In genomic region chr7:45161612-45162473, GRCm38 (mm10) we compare ENCODE assay signal across 8 mouse cellular contexts. TPM values are rescaled to one million over a fixed set of nuclear protein-coding genes. Genes with fewer than 3 reads are reported as not detected.
DNase-seq lines count a peak whose midpoint lies in the region; ATAC-seq and TF ChIP-seq lines count a peak whose summit lies in the region.

No protein-coding gene starts in this region.

- peak; percentile 87 for ATAC-seq in embryonic facial prominence, embryonic 13.5 days (ENCODE audit: insufficient number of reproducible peaks, insufficient read depth, low FRiP score, low TSS enrichment, low read depth)
- peak; percentile 84 for ATAC-seq in limb, embryonic 11.5 days (ENCODE audit: insufficient number of reproducible peaks, low FRiP score, low TSS enrichment, low read depth)
- ATAC-seq in midbrain, embryonic 14.5 days (ENCODE audit: low FRiP score, low TSS enrichment): peak; percentile 85

- peaks cover 46% of the 10 kb centered on the region for H3K27me3 ChIP-seq in embryonic facial prominence, embryonic 13.5 days
- peaks cover 3% of the 10 kb centered on the region; the same call in 1 of the 2 replicates for H3K27me3 ChIP-seq in heart, adult 2 months (ENCODE audit: control insufficient read depth, insufficient read depth, low read length)
- no peaks in the 10 kb centered on the region for H3K27me3 ChIP-seq in kidney, adult 2 months (replicated peaks; ENCODE audit: control insufficient read depth, insufficient read depth, low read length)
- peaks cover 43% of the 10 kb centered on the region for H3K27me3 ChIP-seq in limb, embryonic 11.5 days (ENCODE audit: control insufficient read depth, insufficient read depth, low read length)
- peaks cover 40% of the 10 kb centered on the region for H3K27me3 ChIP-seq in midbrain, embryonic 14.5 days (ENCODE audit: control insufficient read depth, insufficient read depth, low read length)

- H3K9ac ChIP-seq in embryonic facial prominence, embryonic 13.5 days: peak overlapping the region; percentile 62
- H3K9ac ChIP-seq in heart, adult 2 months (ENCODE audit: low read depth, low read length): 0 out of 2 replicates have a peak overlapping the region, but pooled peaks have one; percentile 22
- H3K9ac ChIP-seq in limb, embryonic 11.5 days (ENCODE audit: low read length): no peak overlapping the region
- H3K9ac ChIP-seq in midbrain, embryonic 14.5 days (replicated peaks; ENCODE audit: low read length): no peak overlapping the region

- 4% methylated on average over 35 of the region's 35 CpGs for WGBS in embryonic facial prominence, embryonic 13.5 days
- 4% methylated on average over 35 of the region's 35 CpGs for WGBS in heart, adult 2 months
- 3% methylated on average over 35 of the region's 35 CpGs for WGBS in kidney, adult 2 months
- 6% methylated on average over 34 of the region's 35 CpGs for WGBS in limb, embryonic 11.5 days
- WGBS in midbrain, embryonic 14.5 days: 5% methylated on average over 35 of the region's 35 CpGs

- peaks cover 12% of the 10 kb centered on the region for H3K4me1 ChIP-seq in embryonic facial prominence, embryonic 13.5 days
- peaks cover 2% of the 10 kb centered on the region for H3K4me1 ChIP-seq in heart, adult 2 months (ENCODE audit: control insufficient read depth, insufficient read depth, low read length)
- H3K4me1 ChIP-seq in kidney, adult 2 months (ENCODE audit: control insufficient read depth, insufficient read depth, low read length): no peaks in the 10 kb centered on the region; the same call in 1 of the 2 replicates
- H3K4me1 ChIP-seq in limb, embryonic 11.5 days (ENCODE audit: control insufficient read depth, insufficient read depth, low read length): 0 out of 2 replicates have a peak, but pooled peaks cover 3% of the 10 kb centered on the region
- H3K4me1 ChIP-seq in midbrain, embryonic 14.5 days (ENCODE audit: control insufficient read depth, insufficient read depth, low read length): peaks cover 12% of the 10 kb centered on the region

- no peak; the same call in 1 of the 2 replicates for TF ChIP-seq POLR2A in heart, adult 2 months (IDR thresholded peaks at IDR 0.05; ENCODE audit: insufficient read depth, low read depth, low read length)
- TF ChIP-seq POLR2A in kidney, adult 2 months (IDR thresholded peaks at IDR 0.05; ENCODE audit: low read depth, low read length): no peak

- intact Hi-C loops in heart, adult 2 months (cut with DNase I): loop anchor here (1.0 to 5.0 kb wide), 2 partner anchors 36 to 135 kb away; no protein-coding TSS in a partner anchor

- H3K36me3 ChIP-seq in embryonic facial prominence, embryonic 13.5 days: peaks cover 42% of the 10 kb centered on the region
- H3K36me3 ChIP-seq in heart, adult 2 months (ENCODE audit: control insufficient read depth, insufficient read depth, low read length): no peaks in the 10 kb centered on the region
- no peaks in the 10 kb centered on the region for H3K36me3 ChIP-seq in kidney, adult 2 months (ENCODE audit: control insufficient read depth, insufficient read depth, low read length)
- peaks cover 5% of the 10 kb centered on the region; the same call in 1 of the 2 replicates for H3K36me3 ChIP-seq in limb, embryonic 11.5 days (ENCODE audit: control insufficient read depth, insufficient read depth, low read length)
- H3K36me3 ChIP-seq in midbrain, embryonic 14.5 days (ENCODE audit: control insufficient read depth, insufficient read depth, low read length): peaks cover 33% of the 10 kb centered on the region; the same call in 1 of the 2 replicates

- peak; percentile 81 for TF ChIP-seq CTCF in heart, adult 2 months (IDR thresholded peaks at IDR 0.05)
- TF ChIP-seq CTCF in kidney, adult 2 months (conservative IDR thresholded peaks at IDR 0.05; ENCODE audit: insufficient read depth, insufficient read length, low read depth, low read length): peak; percentile 79

- peaks cover 2% of the 10 kb centered on the region; the same call in 1 of the 2 replicates for H3K9me3 ChIP-seq in embryonic facial prominence, embryonic 13.5 days
- H3K9me3 ChIP-seq in limb, embryonic 11.5 days (ENCODE audit: control insufficient read depth, low read length): no peaks in the 10 kb centered on the region; the same call in 1 of the 2 replicates
- no peaks in the 10 kb centered on the region for H3K9me3 ChIP-seq in midbrain, embryonic 14.5 days (ENCODE audit: control insufficient read depth, low read length)

- no peaks in the 10 kb centered on the region for H3K79me2 ChIP-seq in heart, adult 2 months (replicated peaks; ENCODE audit: control insufficient read depth, insufficient read depth, low read length)

- 0 out of 2 replicates have a peak, but pooled peaks have one; percentile 43 for TF ChIP-seq EP300 in heart, adult 2 months (IDR thresholded peaks at IDR 0.05; ENCODE audit: insufficient read depth, low read depth, low read length)

- peak overlapping the region; percentile 47 for H3K4me3 ChIP-seq in embryonic facial prominence, embryonic 13.5 days
- peak overlapping the region; percentile 42 for H3K4me3 ChIP-seq in heart, adult 2 months
- peak overlapping the region; percentile 38 for H3K4me3 ChIP-seq in kidney, adult 2 months (ENCODE audit: insufficient read depth, low read depth, low read length)
- H3K4me3 ChIP-seq in limb, embryonic 11.5 days (ENCODE audit: low read depth, low read length): peak overlapping the region; percentile 25
- peak overlapping the region; percentile 34 for H3K4me3 ChIP-seq in midbrain, embryonic 14.5 days (replicated peaks; ENCODE audit: low read depth, low read length)

- H3K4me2 ChIP-seq in embryonic facial prominence, embryonic 13.5 days: peak overlapping the region; percentile 78
- peak overlapping the region; percentile 62 for H3K4me2 ChIP-seq in limb, embryonic 11.5 days (ENCODE audit: low read depth, severe bottlenecking)
- H3K4me2 ChIP-seq in midbrain, embryonic 14.5 days (ENCODE audit: low read length): peak overlapping the region; percentile 66

- H3K27ac ChIP-seq in embryonic facial prominence, embryonic 13.5 days: no peak overlapping the region; the same call in 1 of the 2 replicates
- H3K27ac ChIP-seq in heart, adult 2 months: no peak overlapping the region
- H3K27ac ChIP-seq in kidney, adult 2 months (ENCODE audit: insufficient read depth, low read depth, low read length): no peak overlapping the region
- no peak overlapping the region for H3K27ac ChIP-seq in limb, embryonic 11.5 days (replicated peaks; ENCODE audit: low read depth, low read length)
- no peak overlapping the region for H3K27ac ChIP-seq in midbrain, embryonic 14.5 days (replicated peaks; ENCODE audit: low read depth, low read length)

- DNase-seq in 416B (ENCODE audit: low read depth): peak; percentile 95
- DNase-seq in adrenal gland, postnatal 4 days (ENCODE audit: low spot score in 2 of 2): peak; percentile 68 to 72
- DNase-seq in heart, adult 2 months: peak; percentile 90 to 93
- peak; percentile 91 for DNase-seq in kidney, adult 2 months
- DNase-seq in limb, embryonic 11.5 days (ENCODE audit: low spot score): peak; percentile 93
- peak; percentile 95 for DNase-seq in midbrain, embryonic 14.5 days
- peak; percentile 79 to 91 for DNase-seq in spleen, adult 18-20 months

RNA-seq across cellular contexts. Expression of gene Slc17a7, which starts 1.9 kb away (rescaled TPM):
- total RNA-seq in adrenal gland, postnatal 4 days (2021): 1 to 10 TPM in 1 of 2 experiments, under 1 TPM in 1; 0.31 to 1.9 TPM
- polyA plus RNA-seq in embryonic facial prominence, embryonic 13.5 days (2015; fragmentation: Nextera tagmentation; extraction: Ambion mirVana): 0.18 and 0.22 TPM in 2 replicates
- 10 to 100 TPM; 18.3 to 24.3 TPM for total RNA-seq in heart, adult 2 months (2021)
- polyA plus RNA-seq in heart, adult 2 months (2012; rRNA removed): 29.1 and 36.8 TPM in 2 replicates
- polyA plus RNA-seq in kidney, adult 2 months (2012; rRNA removed): not detected in 2 replicates
- polyA plus RNA-seq in limb, embryonic 11.5 days (2014; fragmentation: Nextera tagmentation; extraction: Ambion mirVana): 0.11 TPM in 1 of 2 replicates, not detected in the other
- polyA plus RNA-seq in midbrain, embryonic 14.5 days (2014; fragmentation: Nextera tagmentation; extraction: Ambion mirVana): 0.39 and 0.62 TPM in 2 replicates

RNA-seq across cellular contexts. Expression of gene Aldh16a1, which starts 7.5 kb away (rescaled TPM):
- total RNA-seq in adrenal gland, postnatal 4 days (2021): 10 to 100 TPM; 76.4 to 90.1 TPM
- polyA plus RNA-seq in embryonic facial prominence, embryonic 13.5 days (2015; fragmentation: Nextera tagmentation; extraction: Ambion mirVana): 43.6 and 52.0 TPM in 2 replicates
- 10 to 100 TPM; 19.7 to 25.1 TPM for total RNA-seq in heart, adult 2 months (2021)
- polyA plus RNA-seq in heart, adult 2 months (2012; rRNA removed): 23.5 and 23.9 TPM in 2 replicates
- 106 and 119 TPM in 2 replicates for polyA plus RNA-seq in kidney, adult 2 months (2012; rRNA removed)
- 37.2 and 38.7 TPM in 2 replicates for polyA plus RNA-seq in limb, embryonic 11.5 days (2014; fragmentation: Nextera tagmentation; extraction: Ambion mirVana)
- polyA plus RNA-seq in midbrain, embryonic 14.5 days (2014; fragmentation: Nextera tagmentation; extraction: Ambion mirVana): 21.2 and 24.1 TPM in 2 replicates

RNA-seq across cellular contexts. Expression of gene Pih1d1, which starts 7.7 kb away (rescaled TPM):
- 10 to 100 TPM; 60.7 to 65.2 TPM for total RNA-seq in adrenal gland, postnatal 4 days (2021)
- polyA plus RNA-seq in embryonic facial prominence, embryonic 13.5 days (2015; fragmentation: Nextera tagmentation; extraction: Ambion mirVana): 78.5 and 97.7 TPM in 2 replicates
- 10 to 100 TPM; 33.8 to 36.7 TPM for total RNA-seq in heart, adult 2 months (2021)
- 48.1 and 51.2 TPM in 2 replicates for polyA plus RNA-seq in heart, adult 2 months (2012; rRNA removed)
- polyA plus RNA-seq in kidney, adult 2 months (2012; rRNA removed): 80.3 and 84.9 TPM in 2 replicates
- polyA plus RNA-seq in limb, embryonic 11.5 days (2014; fragmentation: Nextera tagmentation; extraction: Ambion mirVana): 106 and 108 TPM in 2 replicates
- polyA plus RNA-seq in midbrain, embryonic 14.5 days (2014; fragmentation: Nextera tagmentation; extraction: Ambion mirVana): 92.8 and 96.2 TPM in 2 replicates

RNA-seq across cellular contexts. Expression of gene Gfy, which starts 17.5 kb away (rescaled TPM):
- total RNA-seq in adrenal gland, postnatal 4 days (2021): not detected
- 1.8 and 2.6 TPM in 2 replicates for polyA plus RNA-seq in embryonic facial prominence, embryonic 13.5 days (2015; fragmentation: Nextera tagmentation; extraction: Ambion mirVana)
- total RNA-seq in heart, adult 2 months (2021): not detected
- polyA plus RNA-seq in heart, adult 2 months (2012; rRNA removed): not detected in 2 replicates
- polyA plus RNA-seq in kidney, adult 2 months (2012; rRNA removed): not detected in 2 replicates
- polyA plus RNA-seq in limb, embryonic 11.5 days (2014; fragmentation: Nextera tagmentation; extraction: Ambion mirVana): not detected in 2 replicates
- polyA plus RNA-seq in midbrain, embryonic 14.5 days (2014; fragmentation: Nextera tagmentation; extraction: Ambion mirVana): not detected in 2 replicates

RNA-seq across cellular contexts. Expression of gene Pth2, which starts 19.0 kb away (rescaled TPM):
- not detected for total RNA-seq in adrenal gland, postnatal 4 days (2021)
- polyA plus RNA-seq in embryonic facial prominence, embryonic 13.5 days (2015; fragmentation: Nextera tagmentation; extraction: Ambion mirVana): not detected in 2 replicates
- not detected for total RNA-seq in heart, adult 2 months (2021)
- polyA plus RNA-seq in heart, adult 2 months (2012; rRNA removed): not detected in 2 replicates
- polyA plus RNA-seq in kidney, adult 2 months (2012; rRNA removed): not detected in 2 replicates
- not detected in 2 replicates for polyA plus RNA-seq in limb, embryonic 11.5 days (2014; fragmentation: Nextera tagmentation; extraction: Ambion mirVana)
- 0.68 and 1.4 TPM in 2 replicates for polyA plus RNA-seq in midbrain, embryonic 14.5 days (2014; fragmentation: Nextera tagmentation; extraction: Ambion mirVana)

Comparison
In these comparisons a context has a peak if more than half of its experiments do, and no peak if none do; other contexts are left out.
1. H3K9ac ChIP-seq: peak in embryonic facial prominence, embryonic 13.5 days (single experiment) and heart, adult 2 months (single experiment); none in limb, embryonic 11.5 days (single experiment) and midbrain, embryonic 14.5 days (single experiment).
2. RNA of gene Slc17a7, which starts 1.9 kb away (polyA plus RNA-seq): 29.1 to 36.8 TPM in heart, adult 2 months; 0.39 to 0.62 TPM in midbrain, embryonic 14.5 days, 0.18 to 0.22 TPM in embryonic facial prominence, embryonic 13.5 days, 0.11 TPM in limb, embryonic 11.5 days and not detected in kidney, adult 2 months; every median in the first group is over 10 times any median in the second.
3. Peak in every context shown above with its lines, with median percentiles within 50 percentile points of each other: DNase-seq, ATAC-seq, H3K4me2 ChIP-seq and H3K4me3 ChIP-seq.